Mouse (Mus musculus) bone marrow, adult 2 months (tissue): ENCODE results near the gene Abhd14a.
"Not testable (repeated sequence)": the region's sequence is repeated elsewhere in the genome, so short reads cannot be mapped to it uniquely, and the experiment has no call there.

Experiments
- CTCF ChIP-seq: fragments of 200-500 bp; IDR thresholded peaks from 2 replicates; pipeline ENCODE4 v1.5.1; 2011; ENCODE audit warnings: low read length, control low read depth; ENCODE audit not compliant: control insufficient read depth, insufficient read depth
- POLR2A ChIP-seq: fragments of 200-500 bp; IDR thresholded peaks from 2 replicates; pipeline ENCODE4 v1.6.1; 2011; ENCODE audit warnings: low read depth, mild to moderate bottlenecking, control low read depth, low read length, borderline replicate concordance; ENCODE audit not compliant: control insufficient read depth

DNA sequence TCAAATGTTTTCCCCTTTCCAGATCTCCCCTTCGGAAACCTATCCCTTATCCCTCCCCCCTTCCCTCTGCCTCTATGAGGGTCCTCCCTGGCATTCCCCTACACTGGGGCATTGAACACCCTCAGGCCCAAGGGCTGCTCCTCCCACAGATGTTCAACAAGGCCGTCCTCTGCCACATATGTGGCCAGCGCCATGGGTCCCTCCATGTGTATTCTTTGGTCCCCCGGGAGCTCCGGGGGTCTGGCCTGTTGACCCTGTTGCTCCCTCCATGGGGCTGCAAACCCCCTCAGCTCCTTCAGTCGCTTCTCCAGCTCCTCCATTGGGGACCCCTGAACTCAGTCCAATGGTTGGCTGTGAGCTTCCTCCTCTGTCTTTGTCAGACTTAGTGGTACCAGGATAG lies 40.1 kb upstream of the Abhd14a start:
- not testable (repeated sequence) for TF ChIP-seq CTCF, POLR2A
